ENCODE assay signal across 8 mouse cellular contexts in the genomic region with DNA sequence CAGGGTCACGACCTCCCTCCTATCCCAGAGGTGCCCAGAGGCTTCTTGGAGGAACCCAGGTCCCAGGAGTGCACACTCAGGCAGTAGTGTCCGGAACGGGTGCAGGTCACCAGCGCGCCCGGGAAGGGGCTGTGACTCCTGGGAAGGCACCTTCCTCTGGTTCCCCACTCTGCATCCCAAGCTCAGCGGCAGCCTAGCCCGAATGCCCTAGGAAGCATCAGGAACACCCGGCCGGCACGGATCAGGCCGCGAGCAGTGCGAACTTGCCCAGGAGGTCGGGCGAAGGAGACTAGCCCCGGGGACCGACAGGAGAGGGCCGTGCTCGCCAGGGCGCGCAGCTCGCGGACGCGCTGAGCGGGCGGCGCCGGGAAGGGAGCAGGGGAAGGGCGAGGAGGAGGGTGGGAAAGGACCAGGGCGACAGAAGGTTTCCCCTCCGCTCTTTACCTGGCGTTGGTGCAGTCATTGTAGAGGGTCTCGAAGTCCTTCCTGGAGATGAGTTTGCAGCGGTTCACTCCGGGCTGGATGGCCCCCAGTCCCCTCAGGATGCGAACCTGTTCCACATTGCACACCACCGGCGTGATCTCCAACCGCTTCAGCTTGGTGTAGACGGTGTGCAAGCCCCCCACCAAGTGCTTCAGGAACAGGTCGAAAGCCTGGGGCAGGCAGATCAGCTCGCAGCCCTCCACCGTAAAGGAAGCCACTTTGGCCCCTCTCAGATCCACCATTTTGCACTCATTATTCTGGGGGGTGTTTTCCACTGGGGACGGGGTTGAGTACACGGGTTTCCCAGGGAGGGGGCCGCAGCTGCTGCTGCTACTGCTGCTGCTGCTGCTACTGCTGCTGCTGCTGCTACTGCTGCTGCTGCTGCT. TPM values are rescaled to one million over a fixed set of nuclear protein-coding genes. Genes with fewer than 3 reads are reported as not detected.
DNase-seq lines count a peak whose midpoint lies in the region; TF ChIP-seq lines count a peak whose summit lies in the region.

No protein-coding gene starts in this region.

- no peaks in the 10 kb centered on the region for H3K4me1 ChIP-seq in ES-Bruce4 (ENCODE audit: control insufficient read depth, insufficient read depth, low read length)
- peaks cover 1% of the 10 kb centered on the region; the same call in 1 of the 2 replicates for H3K4me1 ChIP-seq in erythroblast, embryonic 14.5 days (ENCODE audit: control insufficient read depth)

- H3K27ac ChIP-seq in ES-Bruce4 (ENCODE audit: insufficient read depth, low read length): no peak overlapping the region

- H3K27me3 ChIP-seq in ES-Bruce4 (ENCODE audit: control insufficient read depth, insufficient read depth, low read length, poor library complexity, severe bottlenecking): peaks cover 13% of the 10 kb centered on the region
- H3K27me3 ChIP-seq in erythroblast, embryonic 14.5 days (ENCODE audit: control insufficient read depth): peaks cover 48% of the 10 kb centered on the region

- no peak for TF ChIP-seq EP300 in ES-Bruce4 (IDR thresholded peaks at IDR 0.05; ENCODE audit: insufficient read depth, low read depth, low read length)

- TF ChIP-seq CTCF in ES-Bruce4 (IDR thresholded peaks at IDR 0.05; ENCODE audit: low read depth, low read length): no peak

- DNase-seq in adrenal gland, postnatal 25 days: peak; percentile 62
- peak; percentile 2 for DNase-seq in heart, postnatal 25 days (ENCODE audit: low spot score)
- DNase-seq in layer of hippocampus, adult 8-10 months (ENCODE audit: low spot score in 2 of 2): peak; percentile 7 to 8
- DNase-seq in lung, postnatal 4 days: peak; percentile 57 to 65
- DNase-seq in right cerebral cortex, adult 2 months (ENCODE audit: low spot score in 2 of 2): peak; percentile 28 to 31
- DNase-seq in c-Kit-positive CD71-positive TER-119-positive erythroid progenitor cells, embryonic 14.5 days (ENCODE audit: low spot score): no peak

- H3K9ac ChIP-seq in ES-Bruce4 (ENCODE audit: low read depth, poor library complexity, severe bottlenecking): peak overlapping the region; percentile 74

- H3K36me3 ChIP-seq in ES-Bruce4 (ENCODE audit: control insufficient read depth, insufficient read depth, low read length, poor library complexity, severe bottlenecking): no peaks in the 10 kb centered on the region
- H3K36me3 ChIP-seq in erythroblast, embryonic 14.5 days (ENCODE audit: control insufficient read depth): no peaks in the 10 kb centered on the region

- TF ChIP-seq POLR2A in ES-Bruce4 (IDR thresholded peaks at IDR 0.05; ENCODE audit: insufficient read depth, low read length): no peak

- H3K9me3 ChIP-seq in ES-Bruce4 (replicated peaks; ENCODE audit: control insufficient read depth, insufficient read depth, low read length, poor library complexity, severe bottlenecking): no peaks in the 10 kb centered on the region
- H3K9me3 ChIP-seq in erythroblast, embryonic 14.5 days (ENCODE audit: control insufficient read depth, low read length): no peaks in the 10 kb centered on the region

- intact Hi-C loops in heart, postnatal 25 days (cut with DNase I): loop anchor here (5.0 to 10.0 kb wide), 3 partner anchors 56 to 163 kb away; no protein-coding TSS in a partner anchor

- peak overlapping the region; percentile 80 for H3K4me3 ChIP-seq in ES-Bruce4 (ENCODE audit: low read depth, low read length)
- H3K4me3 ChIP-seq in erythroblast, embryonic 14.5 days (replicated peaks): peak overlapping the region; percentile 49

RNA-seq across cellular contexts. Expression of a gene that starts 1.3 kb away (rescaled TPM):
- 0.52 and 0.59 TPM in 2 replicates for polyA plus RNA-seq in ES-Bruce4 (2011; ENCODE audit: insufficient read depth, insufficient read length, low read depth, missing spikeins)
- total RNA-seq in adrenal gland, postnatal 25 days (2021): 5.2 and 6.7 TPM in 2 replicates
- polyA plus RNA-seq in erythroblast, embryonic 14.5 days (2012): not detected in 2 replicates
- total RNA-seq in heart, postnatal 25 days (2021): 1 to 10 TPM; 6.0 to 8.3 TPM
- total RNA-seq in layer of hippocampus, adult 8-10 months (2022): 1 to 10 TPM; 3.5 to 5.1 (median 4.6) TPM
